Mouse (Mus musculus): Measurements from ENCODE around the gene Foxp2.

Foxp2 gene

DNA sequence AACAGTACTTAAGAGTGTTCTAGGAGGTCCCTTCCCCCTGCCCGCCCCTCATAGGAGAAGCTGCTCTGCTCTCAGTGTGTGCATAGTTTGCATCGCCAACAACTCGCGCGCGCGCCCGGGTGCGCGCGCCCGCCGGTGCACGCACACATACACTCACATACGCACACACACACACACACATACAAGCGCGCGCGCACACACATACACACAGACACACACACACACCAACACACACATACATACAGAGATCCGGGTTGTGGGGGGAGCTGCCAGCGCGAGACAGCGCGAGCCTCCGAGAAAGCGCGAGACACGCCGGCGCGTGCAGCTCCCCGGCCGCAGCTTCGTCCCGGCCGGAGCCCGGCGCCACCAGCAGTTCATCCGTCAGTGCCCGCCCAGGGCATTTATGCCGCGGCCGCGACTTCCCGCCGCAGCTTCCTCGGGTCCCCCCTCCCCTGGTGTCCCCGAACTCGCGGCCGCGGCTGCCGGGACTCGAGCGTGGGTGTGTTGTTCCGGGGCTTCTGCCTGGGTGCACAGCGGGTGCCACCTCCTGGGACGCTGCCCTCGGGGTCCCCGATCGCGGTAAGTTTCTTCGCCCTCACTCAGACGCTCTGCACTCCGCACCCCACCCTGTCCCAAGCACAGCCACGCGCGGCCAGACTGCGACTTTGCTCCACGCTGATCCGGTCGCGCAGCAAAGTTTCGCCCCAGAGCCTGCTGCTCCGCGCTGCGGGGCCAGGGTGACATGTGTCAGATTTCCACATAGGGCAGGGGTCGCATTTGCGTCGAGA is at the start of gene Foxp2:
Gene Foxp2 (plus strand): TSS at position 167 of the 788 bp plus-strand sequence.
- no peak for DNase-seq (ENCODE audit: low read depth)

DNA sequence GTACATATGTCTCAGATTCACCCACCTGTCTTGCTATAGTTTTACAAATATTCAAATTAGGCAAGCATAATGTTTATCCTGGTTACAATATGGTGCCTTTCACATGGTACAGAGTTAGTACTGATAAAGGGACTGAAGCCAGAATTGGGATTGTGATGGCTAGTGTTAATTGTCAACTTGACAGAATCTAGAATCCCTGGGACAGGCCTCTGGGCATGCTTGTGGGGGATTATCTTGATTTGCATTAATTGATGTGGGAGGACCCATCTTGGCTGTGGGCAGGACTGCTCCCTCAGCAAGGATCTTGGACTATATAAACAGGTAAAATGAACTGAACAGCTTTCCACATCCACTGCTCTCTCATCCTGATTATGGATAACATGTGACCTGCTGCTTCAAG is 15.9 kb upstream of the Foxp2 start:
- no peak for DNase-seq (ENCODE audit: low read depth)

DNA sequence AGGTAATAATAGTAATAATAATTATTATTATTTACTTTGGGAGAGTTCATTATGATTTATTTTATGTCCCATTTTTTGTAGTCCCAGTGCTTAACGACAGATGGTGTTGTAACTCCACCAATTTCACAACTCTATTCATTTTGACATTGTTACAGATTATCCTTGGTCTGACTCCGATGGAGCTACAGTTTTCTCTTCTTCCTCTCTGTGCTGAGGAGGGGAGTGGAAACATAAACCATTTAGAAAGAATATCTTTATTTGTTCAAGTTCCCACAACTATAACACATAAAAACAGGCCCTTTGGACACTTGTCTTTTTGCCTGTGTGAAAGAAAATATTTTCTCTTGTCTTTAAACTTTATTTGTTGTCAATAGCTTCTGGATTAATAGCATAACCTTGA is 4.1 kb upstream of the Foxp2 start:
- DNase-seq (ENCODE audit: low read depth) = no peak

GRCm38 (mm10) chr6:14898096-14898855 is 2.9 kb upstream of the Foxp2 start:
- no peak for DNase-seq (ENCODE audit: low read depth)

DNA sequence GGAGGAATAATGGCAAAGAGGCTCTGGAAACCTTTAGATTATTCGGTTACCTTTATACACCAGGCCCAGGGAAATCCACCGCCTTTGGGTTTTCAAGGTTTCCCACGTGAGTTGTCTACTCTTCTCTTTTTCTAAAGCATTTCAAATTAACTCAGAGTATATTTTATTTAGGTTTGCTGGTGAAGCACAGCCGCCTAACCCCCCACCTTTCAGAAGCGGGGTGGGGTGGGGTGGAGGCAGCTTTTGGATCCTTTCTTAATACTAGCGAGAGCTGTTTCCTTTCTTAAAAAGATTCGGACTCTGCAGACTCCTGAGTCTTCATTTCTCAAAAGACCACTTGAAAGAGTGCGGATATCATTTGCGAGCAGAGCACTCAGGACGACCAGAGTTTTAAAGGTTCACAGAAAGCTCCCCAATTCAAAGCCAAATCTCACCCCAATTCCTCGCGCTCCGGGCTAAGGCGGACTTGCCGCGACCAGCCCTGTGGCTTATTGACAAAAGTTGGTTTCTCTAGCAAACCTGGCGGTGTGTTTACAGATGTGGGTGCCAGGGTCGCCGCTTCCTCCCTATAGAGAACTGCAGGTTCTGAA is 2.0 kb upstream of the Foxp2 start:
- no peak for DNase-seq (ENCODE audit: low read depth)

DNA sequence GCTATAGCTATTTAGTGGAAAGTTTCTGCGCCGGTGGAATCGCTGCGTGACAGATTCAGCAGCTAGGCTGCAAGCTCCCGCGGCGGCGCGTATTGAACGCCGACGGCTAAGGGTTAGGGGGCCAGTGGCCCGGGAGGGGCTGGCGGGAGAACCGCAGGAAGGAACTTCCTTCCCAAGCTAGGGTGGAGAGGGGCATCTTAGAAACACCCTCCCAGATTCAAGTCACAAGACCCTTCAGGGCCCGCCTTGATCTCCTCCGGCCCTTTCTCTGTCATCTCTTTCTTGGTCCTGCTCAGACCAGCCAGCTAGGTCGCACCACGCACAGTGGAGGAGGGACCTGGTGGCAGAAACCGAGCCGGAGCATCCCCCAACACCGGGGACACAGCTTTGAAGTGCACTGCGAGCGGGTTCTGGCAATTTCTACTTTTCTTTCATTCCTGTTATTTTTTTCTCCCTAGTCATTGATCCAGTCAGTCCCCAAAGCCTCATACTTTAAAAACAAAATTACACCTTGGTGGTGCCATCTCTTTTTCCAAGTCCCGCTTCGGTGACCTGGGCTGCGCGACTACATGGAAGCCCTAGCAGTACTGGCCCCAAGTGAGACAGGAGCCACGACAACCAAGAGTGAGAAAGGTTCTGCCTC is 1.1 kb upstream of the Foxp2 start:
- no peak for DNase-seq (ENCODE audit: low read depth)

DNA sequence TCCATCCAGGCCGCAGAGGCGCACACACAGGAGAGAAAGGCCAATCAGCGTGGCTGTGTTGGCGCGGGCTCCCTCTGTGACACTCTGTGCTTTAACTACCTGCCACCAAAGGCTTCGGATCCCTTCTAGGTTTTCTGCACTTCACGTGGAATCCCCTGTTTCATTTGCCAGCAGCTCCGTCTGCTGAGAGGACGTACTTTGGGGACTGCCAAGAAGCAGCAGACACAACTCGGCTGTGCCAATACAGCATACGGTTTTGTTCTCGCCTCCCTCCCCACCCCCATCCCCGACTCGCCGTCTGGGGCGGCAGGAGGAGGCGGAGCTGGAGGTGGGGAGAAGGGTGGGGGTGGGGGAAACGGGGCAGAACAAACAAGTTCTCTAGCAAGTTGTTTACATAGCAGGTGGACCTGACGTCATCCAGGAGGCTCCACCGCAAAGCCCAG is 549 bp upstream of the Foxp2 start:
- DNase-seq (ENCODE audit: low read depth) = no peak

- DNase-seq (ENCODE audit: low read depth) = no peak
Observed at GRCm38 (mm10) chr6:14901971-14902670, 972 bp downstream of the Foxp2 start.

DNA sequence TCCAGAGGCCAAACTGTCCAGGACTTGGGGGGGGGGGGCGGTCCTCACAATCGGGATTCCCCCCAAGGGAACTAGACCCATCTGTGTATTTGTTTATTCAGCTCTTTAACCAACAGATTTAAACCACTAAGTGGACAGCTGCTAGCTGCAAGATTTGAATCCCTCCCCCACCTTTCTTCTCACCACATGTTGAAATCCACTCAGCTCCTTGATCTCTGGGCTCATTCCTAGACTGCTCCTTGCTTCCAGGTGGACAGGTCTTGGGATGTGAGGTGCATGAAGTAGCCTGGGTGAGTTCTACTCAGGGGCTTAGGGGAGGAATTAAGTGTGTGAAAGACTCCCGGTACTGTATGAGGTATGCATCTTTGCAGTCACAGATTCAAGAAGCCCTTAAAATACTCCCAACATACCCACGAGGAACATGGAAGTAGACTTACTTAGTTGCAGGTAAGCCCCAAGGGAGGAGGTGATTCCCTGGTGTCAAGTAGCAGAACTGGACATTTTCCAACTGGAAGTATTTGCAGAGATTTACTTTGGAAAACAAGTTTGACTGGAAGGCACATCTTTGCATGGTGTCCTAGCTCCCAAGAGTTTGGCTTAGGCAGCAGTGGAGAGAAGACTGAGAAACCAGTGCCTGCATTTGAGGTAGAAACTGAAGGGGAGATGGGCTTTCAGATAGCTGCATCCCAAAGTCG is 2.3 kb downstream of the Foxp2 start:
- no peak for DNase-seq (ENCODE audit: low read depth)

DNA sequence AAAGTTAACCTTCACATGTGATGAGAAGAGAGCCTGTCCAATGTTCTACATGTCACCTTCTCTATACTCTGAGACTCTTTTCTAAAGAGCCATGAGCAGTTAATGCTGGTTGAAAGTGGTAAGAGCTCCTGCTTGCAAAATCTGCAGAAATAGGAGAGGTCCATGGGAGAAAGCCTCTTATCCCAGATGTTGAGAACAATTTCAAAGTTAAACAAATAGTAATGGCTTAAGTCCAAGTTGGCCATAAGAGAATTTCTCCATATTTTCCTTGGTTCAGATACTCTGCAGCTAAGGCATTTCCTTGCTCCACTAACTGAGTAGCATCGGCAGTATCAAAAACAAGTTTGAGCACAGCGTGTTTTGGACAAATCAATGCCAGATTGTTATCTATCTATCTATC is 13.9 kb downstream of the Foxp2 start:
- DNase-seq (ENCODE audit: low read depth) = no peak

DNA sequence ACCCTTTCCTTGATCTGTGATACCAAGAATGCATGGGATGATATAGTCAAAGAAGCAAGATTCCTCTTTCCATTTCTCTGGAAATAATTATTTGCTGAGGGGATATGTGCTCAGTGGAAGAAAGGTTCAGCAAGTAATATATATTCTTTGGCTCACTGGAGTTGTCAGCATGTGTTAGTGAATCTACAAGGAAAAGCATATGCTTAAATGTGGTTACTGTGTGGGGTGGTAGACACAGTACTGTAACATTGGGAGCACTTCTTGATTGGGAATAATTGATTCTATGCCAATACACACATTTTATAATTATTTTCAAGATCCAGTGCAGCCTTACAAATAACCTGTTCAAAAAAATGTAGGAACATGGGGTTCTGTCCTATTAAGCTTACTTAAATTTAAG is 21.6 kb downstream of the Foxp2 start:
- no peak for DNase-seq (ENCODE audit: low read depth)

DNA sequence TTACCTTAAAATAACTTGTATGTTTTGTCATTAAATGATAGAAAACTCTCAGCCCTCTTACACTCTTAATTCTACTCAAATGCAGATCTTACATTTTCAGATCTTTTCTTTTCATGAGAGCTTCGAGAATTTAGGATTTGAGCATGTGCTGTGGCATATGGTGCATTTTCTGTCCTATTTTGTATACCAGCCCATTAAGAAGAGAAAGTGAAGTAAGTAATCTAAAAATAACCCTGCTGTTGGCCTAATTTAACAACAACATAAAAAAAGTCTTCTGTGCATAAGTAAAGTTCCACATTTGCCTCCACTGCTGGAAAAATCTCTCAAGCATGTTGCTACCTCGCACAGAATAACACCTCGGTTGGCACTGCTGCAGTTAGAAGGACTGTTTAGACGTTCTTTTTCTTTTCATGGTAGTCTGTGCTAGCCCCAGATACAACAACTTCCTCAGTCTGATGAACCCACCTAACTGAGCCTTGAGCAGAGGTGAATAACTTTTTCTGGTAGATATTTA is 23.9 kb downstream of the Foxp2 start:
- DNase-seq (ENCODE audit: low read depth) = no peak

DNA sequence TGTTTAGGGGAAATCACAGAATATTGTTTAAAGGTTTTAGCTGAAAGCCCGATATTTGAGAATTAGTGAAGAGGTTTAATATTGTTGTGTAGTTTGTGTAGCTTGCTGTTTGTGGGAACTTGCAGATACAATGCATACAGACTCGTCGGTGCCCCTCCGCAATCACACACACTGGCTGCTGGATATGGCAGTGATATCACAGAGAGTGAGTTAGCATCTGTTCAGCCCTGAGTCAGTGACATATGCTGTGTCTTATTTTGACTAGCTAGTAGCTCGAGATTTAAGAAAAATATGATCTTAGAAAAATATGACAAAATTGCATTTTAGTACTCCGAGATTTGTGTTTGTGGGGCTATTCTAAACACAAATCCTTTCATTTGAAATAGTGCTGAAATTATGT is 49.9 kb downstream of the Foxp2 start:
- no peak for DNase-seq (ENCODE audit: low read depth)

DNA sequence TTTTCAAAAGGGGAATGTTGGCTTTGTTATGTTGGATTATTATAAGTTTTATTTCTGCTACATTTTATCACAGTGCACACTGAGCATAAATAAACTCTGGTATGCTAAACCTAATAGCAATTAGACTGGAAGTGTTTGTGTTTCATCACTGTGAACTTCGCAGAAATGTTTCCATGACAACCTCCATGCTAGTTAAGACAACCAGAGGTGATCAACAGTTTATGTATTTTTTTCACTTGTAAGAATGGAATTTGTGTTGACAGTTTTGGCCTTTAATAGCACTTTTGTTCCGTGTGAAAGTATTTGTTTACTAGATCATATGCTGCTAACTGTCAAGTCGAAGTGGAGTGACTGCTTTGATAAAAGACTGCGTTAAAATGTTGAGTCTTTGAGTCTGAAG is 51.6 kb downstream of the Foxp2 start:
- DNase-seq (ENCODE audit: low read depth) = no peak

GRCm38 (mm10) chr6:14977042-14977441 is 75.9 kb downstream of the Foxp2 start:
- no peak for DNase-seq (ENCODE audit: low read depth)

GRCm38 (mm10) chr6:14978201-14978600 is 77.1 kb downstream of the Foxp2 start:
- no peak for DNase-seq (ENCODE audit: low read depth)

DNA sequence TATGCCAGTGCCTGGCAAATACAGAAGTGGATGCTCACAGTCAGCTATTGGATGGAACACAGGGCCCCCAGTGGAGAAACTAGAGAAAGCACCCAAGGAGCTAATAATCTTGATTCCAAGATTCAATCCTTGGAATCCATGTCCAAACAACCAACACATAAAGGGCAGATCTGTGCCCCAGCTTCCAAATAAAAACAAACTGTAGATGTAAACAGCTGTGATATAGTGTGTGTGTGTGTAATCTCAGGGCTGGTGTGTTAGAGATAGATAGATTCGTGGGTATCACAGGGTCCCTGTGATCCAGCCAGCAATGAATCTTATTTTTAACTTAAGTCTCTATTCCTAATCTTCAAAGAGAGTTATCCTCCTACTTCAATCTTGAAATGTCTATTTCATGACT is 107.0 kb downstream of the Foxp2 start:
- no peak for DNase-seq (ENCODE audit: low read depth)

DNA sequence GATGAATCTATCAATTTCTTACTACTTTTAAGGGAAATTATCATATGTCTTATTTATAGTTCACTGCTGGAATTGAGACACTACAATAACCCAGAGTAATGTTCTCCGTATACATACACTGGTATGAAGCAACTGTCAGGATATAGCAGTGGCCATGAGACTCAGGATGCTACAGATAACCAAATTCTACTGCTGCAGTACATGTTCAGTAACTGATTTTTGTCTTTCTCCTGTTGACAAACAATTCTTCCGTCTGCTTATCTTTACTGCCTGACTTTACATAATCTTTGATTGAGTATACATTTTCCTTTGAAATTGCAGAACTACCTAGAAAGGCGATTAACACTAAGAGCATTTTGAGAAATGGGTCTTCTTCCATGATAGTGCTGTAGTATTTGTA is 127.3 kb downstream of the Foxp2 start:
- no peak for DNase-seq (ENCODE audit: low read depth)

- peak; percentile 62 for DNase-seq (ENCODE audit: low read depth)
Observed at GRCm38 (mm10) chr6:15029446-15030125, 128.4 kb downstream of the Foxp2 start.

GRCm38 (mm10) chr6:15063246-15063645 is 162.1 kb downstream of the Foxp2 start:
- DNase-seq (ENCODE audit: low read depth) = no peak

- no peak for DNase-seq (ENCODE audit: low read depth)
Observed at GRCm38 (mm10) chr6:15101548-15101947, 200.4 kb downstream of the Foxp2 start.
